Mouse (Mus musculus): ENCODE measurements around the gene Cnot4. TPM values are rescaled to one million over a fixed set of nuclear protein-coding genes. Genes with fewer than 3 reads are reported as not detected.

Cnot4 gene
- polyA plus RNA-seq, 1 experiment: 5.3 TPM

GRCm38 (mm10) chr6:35033341-35033740, 100.2 kb downstream of the Cnot4 start:
- H3K36me3 ChIP-seq (ENCODE audit: control insufficient read depth, insufficient read depth, low read length): peaks cover 4% of the 10 kb centered on the region
- WGBS: 94% methylated on average over 11 of the region's 11 CpGs
- no peak overlapping the region for H3K27ac ChIP-seq (ENCODE audit: insufficient read depth, low read depth, low read length)
- H3K4me3 ChIP-seq (ENCODE audit: low read depth, low read length): no peak overlapping the region
- TF ChIP-seq CTCF (IDR thresholded peaks at IDR 0.05; ENCODE audit: extremely low read depth, insufficient read length, insufficient replicate concordance, low read depth, low read length) (no peak), POLR2A (IDR thresholded peaks at IDR 0.05; ENCODE audit: low read depth, low read length) (no peak)
- H3K27me3 ChIP-seq (ENCODE audit: control insufficient read depth, insufficient read depth, low read length): no peaks in the 10 kb centered on the region
- no peaks in the 10 kb centered on the region for H3K4me1 ChIP-seq (ENCODE audit: control insufficient read depth, insufficient read depth, insufficient read length, low read length)

- Histone ChIP-seq H3K4me1 (ENCODE audit: control insufficient read depth, insufficient read depth, insufficient read length, low read length) (no peaks in the 10 kb centered on the region), H3K4me3 (ENCODE audit: low read depth, low read length) (no peak overlapping the region), H3K27ac (ENCODE audit: insufficient read depth, low read depth, low read length) (no peak overlapping the region), H3K36me3 (ENCODE audit: control insufficient read depth, insufficient read depth, low read length) (peaks cover 4% of the 10 kb centered on the region), H3K27me3 (ENCODE audit: control insufficient read depth, insufficient read depth, low read length) (no peaks in the 10 kb centered on the region)
- no peak for TF ChIP-seq CTCF (IDR thresholded peaks at IDR 0.05; ENCODE audit: extremely low read depth, insufficient read length, insufficient replicate concordance, low read depth, low read length)
- TF ChIP-seq POLR2A (IDR thresholded peaks at IDR 0.05; ENCODE audit: low read depth, low read length): no peak
- 67% methylated on average over 2 of the region's 2 CpGs for WGBS
Observed at GRCm38 (mm10) chr6:35032704-35033103, 100.8 kb downstream of the Cnot4 start.

GRCm38 (mm10) chr6:35030811-35031210, 102.7 kb downstream of the Cnot4 start:
- H3K4me1 ChIP-seq (ENCODE audit: control insufficient read depth, insufficient read depth, insufficient read length, low read length): no peaks in the 10 kb centered on the region
- 92% methylated on average over 4 of the region's 4 CpGs for WGBS
- H3K27ac ChIP-seq (ENCODE audit: insufficient read depth, low read depth, low read length): no peak overlapping the region
- H3K36me3 ChIP-seq (ENCODE audit: control insufficient read depth, insufficient read depth, low read length): no peaks in the 10 kb centered on the region; the same call in 1 of the 2 replicates
- no peak overlapping the region for H3K4me3 ChIP-seq (ENCODE audit: low read depth, low read length)
- TF ChIP-seq CTCF (IDR thresholded peaks at IDR 0.05; ENCODE audit: extremely low read depth, insufficient read length, insufficient replicate concordance, low read depth, low read length) (no peak), POLR2A (IDR thresholded peaks at IDR 0.05; ENCODE audit: low read depth, low read length) (no peak)
- no peaks in the 10 kb centered on the region for H3K27me3 ChIP-seq (ENCODE audit: control insufficient read depth, insufficient read depth, low read length)

GRCm38 (mm10) chr6:35030226-35030625, 103.3 kb downstream of the Cnot4 start:
- no peak overlapping the region for H3K27ac ChIP-seq (ENCODE audit: insufficient read depth, low read depth, low read length)
- no peak for TF ChIP-seq CTCF (IDR thresholded peaks at IDR 0.05; ENCODE audit: extremely low read depth, insufficient read length, insufficient replicate concordance, low read depth, low read length)
- TF ChIP-seq POLR2A (IDR thresholded peaks at IDR 0.05; ENCODE audit: low read depth, low read length): no peak
- no peaks in the 10 kb centered on the region for H3K4me1 ChIP-seq (ENCODE audit: control insufficient read depth, insufficient read depth, insufficient read length, low read length)
- H3K4me3 ChIP-seq (ENCODE audit: low read depth, low read length): no peak overlapping the region
- H3K36me3 ChIP-seq (ENCODE audit: control insufficient read depth, insufficient read depth, low read length): no peaks in the 10 kb centered on the region; the same call in 1 of the 2 replicates
- 84% methylated on average over 6 of the region's 6 CpGs for WGBS
- no peaks in the 10 kb centered on the region for H3K27me3 ChIP-seq (ENCODE audit: control insufficient read depth, insufficient read depth, low read length)

- Histone ChIP-seq H3K27ac (ENCODE audit: insufficient read depth, low read depth, low read length) (no peak overlapping the region), H3K36me3 (ENCODE audit: control insufficient read depth, insufficient read depth, low read length) (peaks cover 3% of the 10 kb centered on the region), H3K4me3 (ENCODE audit: low read depth, low read length) (no peak overlapping the region), H3K4me1 (ENCODE audit: control insufficient read depth, insufficient read depth, insufficient read length, low read length) (0 out of 2 replicates have a peak, but pooled peaks cover 1% of the 10 kb centered on the region), H3K27me3 (ENCODE audit: control insufficient read depth, insufficient read depth, low read length) (no peaks in the 10 kb centered on the region)
- TF ChIP-seq POLR2A (IDR thresholded peaks at IDR 0.05; ENCODE audit: low read depth, low read length) (no peak), CTCF (IDR thresholded peaks at IDR 0.05; ENCODE audit: extremely low read depth, insufficient read length, insufficient replicate concordance, low read depth, low read length) (no peak)
- 91% methylated on average over 2 of the region's 2 CpGs for WGBS
Observed at GRCm38 (mm10) chr6:35028023-35028422, 105.5 kb downstream of the Cnot4 start.

GRCm38 (mm10) chr6:35027257-35027656, 106.3 kb downstream of the Cnot4 start:
- WGBS: 73% methylated on average over 6 of the region's 6 CpGs
- Histone ChIP-seq H3K27me3 (ENCODE audit: control insufficient read depth, insufficient read depth, low read length) (no peaks in the 10 kb centered on the region), H3K4me1 (ENCODE audit: control insufficient read depth, insufficient read depth, insufficient read length, low read length) (0 out of 2 replicates have a peak, but pooled peaks cover 1% of the 10 kb centered on the region), H3K36me3 (ENCODE audit: control insufficient read depth, insufficient read depth, low read length) (peaks cover 6% of the 10 kb centered on the region), H3K4me3 (ENCODE audit: low read depth, low read length) (no peak overlapping the region), H3K27ac (ENCODE audit: insufficient read depth, low read depth, low read length) (no peak overlapping the region)
- TF ChIP-seq POLR2A (IDR thresholded peaks at IDR 0.05; ENCODE audit: low read depth, low read length): no peak
- no peak for TF ChIP-seq CTCF (IDR thresholded peaks at IDR 0.05; ENCODE audit: extremely low read depth, insufficient read length, insufficient replicate concordance, low read depth, low read length)

GRCm38 (mm10) chr6:35016624-35017023, 116.9 kb downstream of the Cnot4 start:
- TF ChIP-seq CTCF (IDR thresholded peaks at IDR 0.05; ENCODE audit: extremely low read depth, insufficient read length, insufficient replicate concordance, low read depth, low read length) (no peak), POLR2A (IDR thresholded peaks at IDR 0.05; ENCODE audit: low read depth, low read length) (no peak)
- Histone ChIP-seq H3K4me3 (ENCODE audit: low read depth, low read length) (no peak overlapping the region), H3K4me1 (ENCODE audit: control insufficient read depth, insufficient read depth, insufficient read length, low read length) (peaks cover 3% of the 10 kb centered on the region; the same call in 1 of the 2 replicates), H3K36me3 (ENCODE audit: control insufficient read depth, insufficient read depth, low read length) (peaks cover 2% of the 10 kb centered on the region), H3K27ac (ENCODE audit: insufficient read depth, low read depth, low read length) (no peak overlapping the region), H3K27me3 (ENCODE audit: control insufficient read depth, insufficient read depth, low read length) (no peaks in the 10 kb centered on the region)
- whole genome bisulfite sequencing: 82% methylated on average over 5 of the region's 5 CpGs

All from small intestine, adult 2 months (tissue).